ENCODE assay signal across 8 mouse cellular contexts in the genomic region with DNA sequence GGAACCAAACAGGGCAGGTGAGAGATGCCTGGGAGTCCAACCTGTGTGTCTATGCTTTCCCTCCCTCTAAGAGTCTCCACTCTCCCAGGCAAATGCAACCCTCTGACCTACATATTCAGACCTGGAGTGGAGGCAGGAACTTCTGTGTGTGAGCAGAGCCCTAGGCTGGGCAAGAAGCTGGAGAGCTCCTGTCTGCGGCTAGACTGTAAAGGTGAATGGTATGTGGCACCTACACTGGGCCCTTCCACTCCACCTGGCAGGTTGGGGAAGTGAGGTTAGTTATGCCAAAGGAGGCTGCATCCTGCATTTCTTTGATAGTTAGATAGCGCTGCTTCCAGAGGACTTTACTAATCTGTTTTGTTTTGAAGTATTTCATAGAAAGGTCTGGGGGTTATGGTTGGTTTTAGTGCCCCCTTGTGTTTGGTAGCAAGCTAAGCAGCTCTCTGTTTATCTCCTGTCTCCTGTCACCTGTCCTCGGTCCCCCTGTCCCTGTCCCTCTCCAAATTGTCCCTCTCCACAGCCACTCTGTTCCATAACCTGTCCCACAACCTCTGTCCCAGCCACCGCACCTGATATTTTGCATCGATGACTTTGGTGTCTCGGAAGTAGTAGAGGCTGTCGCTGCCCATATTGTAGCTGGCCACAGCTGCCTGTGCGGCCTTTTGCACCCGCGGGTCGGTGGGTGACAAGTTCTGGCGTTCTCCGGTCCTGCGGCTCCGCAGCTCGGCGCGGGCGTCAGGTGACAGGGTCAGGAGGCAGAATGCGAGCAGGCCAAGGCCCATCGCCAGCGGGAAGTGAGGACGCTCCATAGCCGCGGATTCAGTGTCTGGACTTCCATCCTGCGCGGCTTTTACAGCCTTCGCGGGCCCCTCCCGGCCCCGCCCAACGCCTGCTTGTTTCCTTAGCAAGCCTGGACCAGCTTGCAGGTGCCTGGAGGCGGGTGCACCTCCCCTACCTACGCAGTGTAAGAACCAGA. TPM values are rescaled to one million over a fixed set of nuclear protein-coding genes. Genes with fewer than 3 reads are reported as not detected.
DNase-seq lines count a peak whose midpoint lies in the region; ATAC-seq and TF ChIP-seq lines count a peak whose summit lies in the region.

No protein-coding gene starts in this region.

- H3K27ac ChIP-seq in MEL (ENCODE audit: control insufficient read depth, low read depth, low read length), result no peak overlapping the region
- no peak overlapping the region for H3K27ac ChIP-seq in cortical plate, adult 2 months (ENCODE audit: insufficient read depth, low read length)
- no peak overlapping the region for H3K27ac ChIP-seq in kidney, embryonic 14.5 days (ENCODE audit: low read depth, low read length)
- H3K27ac ChIP-seq in liver, postnatal 0 days (ENCODE audit: low read depth), result no peak overlapping the region

- peak; percentile 73 for TF ChIP-seq RAD21 in MEL (IDR thresholded peaks at IDR 0.05; ENCODE audit: low read depth, low read length)

- WGBS in kidney, embryonic 14.5 days, result 3% methylated on average over 34 of the region's 34 CpGs
- 5% methylated on average over 34 of the region's 34 CpGs for WGBS in liver, postnatal 0 days (ENCODE audit: insufficient replicate concordance)

- no peaks in the 10 kb centered on the region for H3K36me3 ChIP-seq in MEL (ENCODE audit: control insufficient read depth in 1 of 2, insufficient read depth in 2 of 2, low read length in 2 of 2)
- H3K36me3 ChIP-seq in kidney, embryonic 14.5 days (ENCODE audit: control insufficient read depth, insufficient read depth, low read length), result no peaks in the 10 kb centered on the region
- H3K36me3 ChIP-seq in liver, postnatal 0 days (replicated peaks; ENCODE audit: insufficient read depth, low read length), result no peaks in the 10 kb centered on the region

- no peak for ATAC-seq in kidney, embryonic 14.5 days (ENCODE audit: low FRiP score, low TSS enrichment)
- peak; percentile 62 for ATAC-seq in liver, postnatal 0 days

- H3K79me2 ChIP-seq in MEL (ENCODE audit: control insufficient read depth, insufficient read depth, low read length, poor library complexity), result no peaks in the 10 kb centered on the region

- H3K4me1 ChIP-seq in MEL (ENCODE audit: control insufficient read depth in 1 of 2, insufficient read depth in 2 of 2, low read length in 2 of 2), result no peaks in the 10 kb centered on the region
- no peaks in the 10 kb centered on the region for H3K4me1 ChIP-seq in cortical plate, adult 2 months (ENCODE audit: control insufficient read depth, insufficient read depth, low read length)
- H3K4me1 ChIP-seq in kidney, embryonic 14.5 days (ENCODE audit: control insufficient read depth, insufficient read depth, low read length), result no peaks in the 10 kb centered on the region
- peaks cover 6% of the 10 kb centered on the region; the same call in 1 of the 2 replicates for H3K4me1 ChIP-seq in liver, postnatal 0 days (ENCODE audit: insufficient read depth)

- peak; percentile 31 to 75 (median 67); a peak in 5 of 6 replicates for TF ChIP-seq CTCF in MEL (IDR thresholded peaks at IDR 0.05 in 2 of 3, conservative IDR thresholded peaks at IDR 0.05 in 1 of 3; ENCODE audit: control insufficient read depth in 1 of 3, insufficient read depth in 1 of 3, low read depth in 2 of 3, low read length in 3 of 3, poor library complexity in 1 of 3, severe bottlenecking in 1 of 3)
- peak; percentile 55; the same call in 1 of the 2 replicates for TF ChIP-seq CTCF in cortical plate, adult 2 months (IDR thresholded peaks at IDR 0.05; ENCODE audit: extremely low read depth, insufficient read depth, low read length)
- peak; percentile 58 for TF ChIP-seq CTCF in liver, postnatal 0 days (IDR thresholded peaks at IDR 0.05; ENCODE audit: low read depth)

- H3K4me3 ChIP-seq in MEL (ENCODE audit: control insufficient read depth in 1 of 2, insufficient read depth in 1 of 2, low read depth in 2 of 2, low read length in 2 of 2), result peak overlapping the region; percentile 46 to 57
- H3K4me3 ChIP-seq in cortical plate, adult 2 months (ENCODE audit: insufficient read depth, low read length), result peak overlapping the region; percentile 34
- H3K4me3 ChIP-seq in kidney, embryonic 14.5 days (ENCODE audit: low read length), result peak overlapping the region; percentile 28
- peak overlapping the region; percentile 34 for H3K4me3 ChIP-seq in liver, postnatal 0 days (ENCODE audit: low read depth, low read length)

- TF ChIP-seq POLR2A in MEL (IDR thresholded peaks at IDR 0.05; ENCODE audit: control insufficient read depth in 1 of 2, insufficient read depth in 1 of 2, low read depth in 1 of 2, low read length in 2 of 2, poor library complexity in 1 of 2), result no peak
- no peak for TF ChIP-seq POLR2A in cortical plate, adult 2 months (IDR thresholded peaks at IDR 0.05; ENCODE audit: extremely low read depth, insufficient read depth, low read length)

- peak overlapping the region; percentile 59 for H3K4me2 ChIP-seq in kidney, embryonic 14.5 days (replicated peaks; ENCODE audit: low read depth, low read length)
- peak overlapping the region; percentile 70 for H3K4me2 ChIP-seq in liver, postnatal 0 days (ENCODE audit: low read depth, low read length)

- peak overlapping the region; percentile 42 for H3K9ac ChIP-seq in MEL (ENCODE audit: control insufficient read depth, low read depth, low read length, poor library complexity, severe bottlenecking)
- H3K9ac ChIP-seq in kidney, embryonic 14.5 days (ENCODE audit: low read depth, low read length), result peak overlapping the region; percentile 36; the same call in 1 of the 2 replicates
- H3K9ac ChIP-seq in liver, postnatal 0 days (replicated peaks), result peak overlapping the region; percentile 53

- no peaks in the 10 kb centered on the region for H3K9me3 ChIP-seq in MEL (replicated peaks; ENCODE audit: insufficient read depth, low read length)
- no peaks in the 10 kb centered on the region for H3K9me3 ChIP-seq in kidney, embryonic 14.5 days (ENCODE audit: control insufficient read depth, low read length)
- no peaks in the 10 kb centered on the region for H3K9me3 ChIP-seq in liver, postnatal 0 days (ENCODE audit: low read length)

- peaks cover 0 to 3% of the 10 kb centered on the region in 2 experiments; a peak in 2 of 4 replicates for H3K27me3 ChIP-seq in MEL (ENCODE audit: control insufficient read depth in 1 of 2, insufficient read depth in 2 of 2, low read length in 2 of 2)
- H3K27me3 ChIP-seq in kidney, embryonic 14.5 days (ENCODE audit: control insufficient read depth, insufficient read depth, low read length), result no peaks in the 10 kb centered on the region; the same call in 1 of the 2 replicates
- no peaks in the 10 kb centered on the region for H3K27me3 ChIP-seq in liver, postnatal 0 days (ENCODE audit: insufficient read depth, low read length)

- TF ChIP-seq EP300 in MEL (IDR thresholded peaks at IDR 0.05; ENCODE audit: low read depth in 1 of 2, low read length in 2 of 2), result no peak
- no peak for TF ChIP-seq EP300 in liver, postnatal 0 days (IDR thresholded peaks at IDR 0.05; ENCODE audit: low read depth)

- peak; percentile 38 for DNase-seq in adrenal gland, adult 2 months
- DNase-seq in adrenal gland, postnatal 36 days, result no peak
- DNase-seq in MEL (ENCODE audit: low read depth, low spot score), result peak; percentile 65
- peak; percentile 45 for DNase-seq in heart, adult 8-10 months (ENCODE audit: low spot score)
- DNase-seq in liver, postnatal 0 days, result peak; percentile 27
- peak; percentile 70 for DNase-seq in retina, postnatal 1 day

RNA-seq across cellular contexts. Expression of a gene that starts 0.6 kb away (rescaled TPM):
- 1 to 10 TPM; 1.1 to 3.2 TPM for total RNA-seq in adrenal gland, adult 2 months (2021)
- polyA plus RNA-seq in adrenal gland, adult 2 months (2012; rRNA removed), result 1.9 and 6.1 TPM in 2 replicates
- total RNA-seq in adrenal gland, postnatal 36 days (2021), result 1 to 10 TPM; 2.1 to 2.5 TPM
- not detected in 2 replicates for total RNA-seq in MEL (2012; rRNA removed)
- polyA plus RNA-seq in MEL (2012; ENCODE audit: insufficient read depth in 1 of 2, insufficient read length in 2 of 2, low read depth in 1 of 2, low replicate concordance in 2 of 2, missing spikeins in 1 of 2), result under 1 TPM in 1 of 2 experiments, not detected in 1; 0.26 TPM
- 22.3 and 23.9 TPM in 2 replicates for polyA plus RNA-seq in cortical plate, adult 2 months (2012; rRNA removed)
- total RNA-seq in heart, adult 8-10 months (2022), result 10 to 100 TPM; 17.0 to 27.2 (median 23.5) TPM
- polyA plus RNA-seq in kidney, embryonic 14.5 days (2014; fragmentation: Nextera tagmentation; extraction: Ambion mirVana), result 1.3 TPM in 1 of 2 replicates, not detected in the other
- not detected in 2 replicates for polyA plus RNA-seq in liver, postnatal 0 days (2015; fragmentation: Nextera tagmentation; extraction: Ambion mirVana)

RNA-seq across cellular contexts. Expression of a gene that starts 13.3 kb away (rescaled TPM):
- not detected for total RNA-seq in adrenal gland, adult 2 months (2021)
- polyA plus RNA-seq in adrenal gland, adult 2 months (2012; rRNA removed), result not detected in 2 replicates
- not detected for total RNA-seq in adrenal gland, postnatal 36 days (2021)
- total RNA-seq in MEL (2012; rRNA removed), result not detected in 2 replicates
- not detected for polyA plus RNA-seq in MEL (2012; ENCODE audit: insufficient read depth in 1 of 2, insufficient read length in 2 of 2, low read depth in 1 of 2, low replicate concordance in 2 of 2, missing spikeins in 1 of 2)
- polyA plus RNA-seq in cortical plate, adult 2 months (2012; rRNA removed), result not detected in 2 replicates
- not detected for total RNA-seq in heart, adult 8-10 months (2022)
- polyA plus RNA-seq in kidney, embryonic 14.5 days (2014; fragmentation: Nextera tagmentation; extraction: Ambion mirVana), result not detected in 2 replicates
- not detected in 2 replicates for polyA plus RNA-seq in liver, postnatal 0 days (2015; fragmentation: Nextera tagmentation; extraction: Ambion mirVana)

RNA-seq across cellular contexts. Expression of a gene that starts 17.7 kb away (rescaled TPM):
- 10 to 100 TPM; 22.5 to 23.7 TPM for total RNA-seq in adrenal gland, adult 2 months (2021)
- 22.2 and 27.2 TPM in 2 replicates for polyA plus RNA-seq in adrenal gland, adult 2 months (2012; rRNA removed)
- 10 to 100 TPM; 24.4 to 26.1 TPM for total RNA-seq in adrenal gland, postnatal 36 days (2021)
- 110 and 129 TPM in 2 replicates for total RNA-seq in MEL (2012; rRNA removed)
- polyA plus RNA-seq in MEL (2012; ENCODE audit: insufficient read depth in 1 of 2, insufficient read length in 2 of 2, low read depth in 1 of 2, low replicate concordance in 2 of 2, missing spikeins in 1 of 2), result 100 to 1,000 TPM in 1 of 2 experiments, not detected in 1; 121 TPM
- polyA plus RNA-seq in cortical plate, adult 2 months (2012; rRNA removed), result 26.8 and 27.0 TPM in 2 replicates
- 10 to 100 TPM; 15.7 to 21.5 (median 19.6) TPM for total RNA-seq in heart, adult 8-10 months (2022)
- 49.9 and 57.1 TPM in 2 replicates for polyA plus RNA-seq in kidney, embryonic 14.5 days (2014; fragmentation: Nextera tagmentation; extraction: Ambion mirVana)
- polyA plus RNA-seq in liver, postnatal 0 days (2015; fragmentation: Nextera tagmentation; extraction: Ambion mirVana), result 19.3 and 25.0 TPM in 2 replicates

RNA-seq across cellular contexts. Expression of a gene that starts 18.2 kb away (rescaled TPM):
- total RNA-seq in adrenal gland, adult 2 months (2021), result 100 to 1,000 TPM; 138 to 155 TPM
- polyA plus RNA-seq in adrenal gland, adult 2 months (2012; rRNA removed), result 99.6 and 110 TPM in 2 replicates
- 100 to 1,000 TPM; 152 to 165 TPM for total RNA-seq in adrenal gland, postnatal 36 days (2021)
- 207 and 211 TPM in 2 replicates for total RNA-seq in MEL (2012; rRNA removed)
- polyA plus RNA-seq in MEL (2012; ENCODE audit: insufficient read depth in 1 of 2, insufficient read length in 2 of 2, low read depth in 1 of 2, low replicate concordance in 2 of 2, missing spikeins in 1 of 2), result 1,000 to 10,000 TPM in 1 of 2 experiments, 100 to 1,000 TPM in 1; 644 to 1,168 TPM
- polyA plus RNA-seq in cortical plate, adult 2 months (2012; rRNA removed), result 92.0 and 104 TPM in 2 replicates
- 100 to 1,000 TPM; 110 to 123 (median 117) TPM for total RNA-seq in heart, adult 8-10 months (2022)
- 527 and 609 TPM in 2 replicates for polyA plus RNA-seq in kidney, embryonic 14.5 days (2014; fragmentation: Nextera tagmentation; extraction: Ambion mirVana)
- 158 and 164 TPM in 2 replicates for polyA plus RNA-seq in liver, postnatal 0 days (2015; fragmentation: Nextera tagmentation; extraction: Ambion mirVana)

RNA-seq across cellular contexts. Expression of a gene that starts 39.7 kb away (rescaled TPM):
- 10 to 100 TPM; 72.2 to 88.9 TPM for total RNA-seq in adrenal gland, adult 2 months (2021)
- polyA plus RNA-seq in adrenal gland, adult 2 months (2012; rRNA removed), result 5.4 and 8.1 TPM in 2 replicates
- 10 to 100 TPM; 79.1 to 86.5 TPM for total RNA-seq in adrenal gland, postnatal 36 days (2021)
- 114 and 117 TPM in 2 replicates for total RNA-seq in MEL (2012; rRNA removed)
- polyA plus RNA-seq in MEL (2012; ENCODE audit: insufficient read depth in 1 of 2, insufficient read length in 2 of 2, low read depth in 1 of 2, low replicate concordance in 2 of 2, missing spikeins in 1 of 2), result 100 to 1,000 TPM in 1 of 2 experiments, not detected in 1; 141 TPM
- polyA plus RNA-seq in cortical plate, adult 2 months (2012; rRNA removed), result 71.0 and 76.4 TPM in 2 replicates
- total RNA-seq in heart, adult 8-10 months (2022), result 10 to 100 TPM; 53.9 to 61.4 (median 59.2) TPM
- 74.2 and 80.6 TPM in 2 replicates for polyA plus RNA-seq in kidney, embryonic 14.5 days (2014; fragmentation: Nextera tagmentation; extraction: Ambion mirVana)
- 20.8 and 24.0 TPM in 2 replicates for polyA plus RNA-seq in liver, postnatal 0 days (2015; fragmentation: Nextera tagmentation; extraction: Ambion mirVana)

Comparison
In these comparisons a context has a peak if more than half of its experiments do, and no peak if none do; other contexts are left out.
1. DNase-seq: peak in adrenal gland, adult 2 months (single experiment), MEL (single experiment), heart, adult 8-10 months (single experiment), liver, postnatal 0 days (single experiment) and retina, postnatal 1 day (single experiment); none in adrenal gland, postnatal 36 days (0 of 2).
2. Peak in every context shown above with its lines, with median percentiles within 50 percentile points of each other: H3K4me3 ChIP-seq, H3K9ac ChIP-seq and CTCF ChIP-seq.